Mouse (Mus musculus) stomach, postnatal 0 days (tissue): ENCODE measurements around the gene Trem3.

Source experiments
- CTCF ChIP-seq: IDR thresholded peaks from 2 replicates; pipeline ENCODE4 v1.5.1; 2016; ENCODE audit warnings: antibody characterized with exemption, low read depth, mild to moderate bottlenecking, moderate library complexity
- EP300 ChIP-seq: optimal IDR thresholded peaks from 2 replicates; pipeline ENCODE3; 2016; ENCODE audit warnings: antibody characterized with exemption

- TF ChIP-seq CTCF (no peak), EP300 (no peak)
Observed at GRCm38 (mm10) chr17:48278381-48278780, 30.8 kb downstream of the Trem3 start.
